Mouse (Mus musculus) G1E (cell line): ENCODE measurements at regions not wholly inside any gene's neighbourhood (a gene's known extent, or its start where the extent isn't known, plus 50 kb on each side); places are given as distances from the start of the nearest gene placed in this dataset.

Experiments
- ATAC-seq: 2 replicates; pipeline ENCODE4 v1.8.0; 2016; ENCODE audit warnings: mild to moderate bottlenecking; ENCODE audit not compliant: insufficient number of reproducible peaks, poor library complexity, low FRiP score, severe bottlenecking; ENCODE audit errors: extremely low read depth
- DNase-seq: peaks from one replicate; pipeline ENCODE4 v3.0.0; 2012; ENCODE audit warnings: low spot score
- H3K27me3 ChIP-seq: 2 replicates; pipeline ENCODE4 v1.6.1; 2012; ENCODE audit warnings: mild to moderate bottlenecking, low read length, inconsistent platforms; ENCODE audit not compliant: insufficient read depth
- H3K36me3 ChIP-seq: replicated peaks from 2 replicates; pipeline ENCODE3; 2012; ENCODE audit warnings: mild to moderate bottlenecking, inconsistent platforms
- H3K4me1 ChIP-seq: 2 replicates; pipeline ENCODE4 v1.6.1; 2012; ENCODE audit warnings: low read depth, low read length, inconsistent platforms, mixed read lengths; ENCODE audit not compliant: insufficient read depth
- H3K4me3 ChIP-seq: 2 replicates; pipeline ENCODE4 v1.5.1; 2012; ENCODE audit warnings: low read depth, mild to moderate bottlenecking, inconsistent platforms, low read length, moderate library complexity, mixed read lengths
- H3K9me3 ChIP-seq: replicated peaks from 2 replicates; pipeline ENCODE4 v1.6.1; 2012; ENCODE audit warnings: inconsistent platforms
- CTCF ChIP-seq: IDR thresholded peaks from 2 replicates; pipeline ENCODE4 v1.5.1; 2012; ENCODE audit warnings: low read depth, low read length, inconsistent platforms, mixed read lengths
- GATA1 ChIP-seq: IDR thresholded peaks from 2 replicates; pipeline ENCODE4 v1.6.1; 2012; ENCODE audit warnings: borderline replicate concordance, low read length, inconsistent platforms, mixed read lengths
- GATA2 ChIP-seq: IDR thresholded peaks from 2 replicates; pipeline ENCODE4 v1.6.1; 2012; ENCODE audit warnings: low read depth, low read length, inconsistent platforms, borderline replicate concordance
- POLR2AphosphoS5 ChIP-seq: IDR thresholded peaks from 2 replicates; pipeline ENCODE4 v1.6.1; 2012; ENCODE audit warnings: low read depth, low read length, inconsistent platforms; ENCODE audit not compliant: insufficient replicate concordance
- TAL1 ChIP-seq: conservative IDR thresholded peaks from 2 replicates; pipeline ENCODE4 v1.6.1; 2012; ENCODE audit warnings: low read depth, low read length, inconsistent platforms, mixed read lengths

DNA sequence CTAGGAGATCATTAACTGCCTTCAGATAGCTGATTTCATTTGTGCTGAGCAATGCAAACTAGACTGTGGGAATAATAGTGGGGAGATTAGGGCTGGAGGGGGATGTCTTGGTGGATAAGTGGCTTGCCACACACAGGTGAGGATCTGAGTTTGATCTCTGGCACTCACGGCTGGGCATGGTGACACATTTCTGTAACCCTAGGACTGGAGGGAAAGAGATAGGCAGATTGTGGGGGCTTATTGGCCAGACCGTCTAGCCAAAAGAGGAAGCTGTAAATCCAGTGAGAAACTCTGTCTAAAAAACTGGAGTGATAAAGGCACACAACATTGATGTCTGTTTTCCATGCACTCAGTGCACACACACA, 420.2 kb downstream of the Prdm2 start:
- H3K4me3 ChIP-seq = no peak overlapping the region
- peaks cover 37% of the 10 kb centered on the region for H3K9me3 ChIP-seq
- H3K4me1 ChIP-seq = no peaks in the 10 kb centered on the region
- DNase-seq (no peak), ATAC-seq (no peak)
- H3K36me3 ChIP-seq = no peaks in the 10 kb centered on the region
- no peaks in the 10 kb centered on the region for H3K27me3 ChIP-seq
- no peak for TF ChIP-seq CTCF
- TF ChIP-seq TAL1 = no peak
- no peak for TF ChIP-seq GATA2
- TF ChIP-seq GATA1 = no peak
- TF ChIP-seq POLR2AphosphoS5 = no peak

DNA sequence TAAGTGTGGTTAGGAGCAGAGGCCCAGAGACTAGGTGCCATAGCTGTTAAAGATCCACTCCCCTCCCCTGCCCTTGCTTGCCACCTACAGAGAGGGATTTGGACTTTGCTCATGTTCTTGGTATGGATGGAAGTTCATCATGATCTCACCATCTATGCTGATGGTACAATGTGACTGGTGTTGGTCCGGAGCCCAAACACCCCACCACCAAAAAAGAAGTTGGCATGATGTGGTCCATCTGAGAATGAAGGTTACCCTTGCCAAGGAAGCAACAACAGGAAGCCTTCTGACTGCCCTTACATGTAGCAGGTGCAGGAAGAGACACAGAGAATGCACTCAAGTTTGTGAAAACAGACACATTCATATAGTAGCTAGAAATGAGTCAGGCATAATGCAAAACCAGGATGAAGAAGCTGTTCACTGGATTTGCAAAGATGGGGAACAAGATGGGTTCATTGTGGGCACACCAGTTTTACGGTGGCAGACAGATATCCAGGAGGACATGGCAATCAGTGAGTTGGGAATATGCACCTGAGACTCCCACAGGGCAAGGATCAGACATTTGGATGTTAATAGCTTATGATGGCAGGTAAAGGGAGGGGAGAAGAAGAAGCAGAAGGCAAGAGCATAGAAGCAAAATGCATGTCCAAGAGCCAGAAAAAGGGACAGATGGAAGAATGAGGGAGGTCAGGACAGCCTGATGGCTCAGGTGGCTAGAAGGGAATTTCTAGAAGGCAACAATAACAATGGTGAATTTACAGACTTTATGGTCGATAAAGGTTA, 420.8 kb downstream of the Prdm2 start:
- TF ChIP-seq GATA1 (no peak), TAL1 (no peak)
- Histone ChIP-seq H3K36me3 (no peaks in the 10 kb centered on the region), H3K27me3 (no peaks in the 10 kb centered on the region), H3K9me3 (peaks cover 34% of the 10 kb centered on the region), H3K4me3 (no peak overlapping the region), H3K4me1 (no peaks in the 10 kb centered on the region)
- DNase-seq (no peak), ATAC-seq (no peak)

GRCm38 (mm10) chr4:142789048-142789447, 423.7 kb downstream of the Prdm2 start:
- Histone ChIP-seq H3K36me3 (no peaks in the 10 kb centered on the region), H3K9me3 (peaks cover 40% of the 10 kb centered on the region), H3K27me3 (no peaks in the 10 kb centered on the region), H3K4me1 (no peaks in the 10 kb centered on the region), H3K4me3 (no peak overlapping the region)
- TF ChIP-seq CTCF (no peak), GATA1 (no peak), TAL1 (no peak), GATA2 (no peak), POLR2AphosphoS5 (no peak)
- ATAC-seq = no peak
- DNase-seq = no peak

DNA sequence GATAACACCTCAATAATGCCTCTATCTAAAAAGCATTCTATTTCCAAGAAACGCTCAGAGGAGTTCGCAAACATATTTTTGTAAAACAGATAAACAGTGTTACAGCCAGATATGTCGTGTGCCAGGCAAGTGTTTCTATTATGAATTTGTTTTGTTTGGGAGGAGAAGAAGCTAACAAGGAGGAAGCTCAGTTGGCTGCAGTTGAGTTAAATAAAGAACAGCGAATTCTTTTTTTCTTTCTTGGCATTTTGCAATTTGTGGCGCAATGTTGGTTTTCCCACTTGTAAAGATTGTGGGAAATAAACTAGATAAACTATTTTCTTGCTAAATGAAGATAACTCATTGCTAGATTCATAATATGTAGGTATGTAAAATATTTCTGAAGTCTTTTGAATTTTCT, 427.4 kb downstream of the Prdm2 start:
- peaks cover 43% of the 10 kb centered on the region for H3K9me3 ChIP-seq
- H3K36me3 ChIP-seq = no peaks in the 10 kb centered on the region
- H3K4me3 ChIP-seq = no peak overlapping the region
- H3K4me1 ChIP-seq = no peaks in the 10 kb centered on the region
- TF ChIP-seq TAL1 (no peak), GATA1 (no peak), POLR2AphosphoS5 (no peak), GATA2 (no peak), CTCF (no peak)
- ATAC-seq = no peak
- H3K27me3 ChIP-seq = no peaks in the 10 kb centered on the region
- DNase-seq = no peak

- no peaks in the 10 kb centered on the region for H3K27me3 ChIP-seq
- no peak for DNase-seq
- H3K9me3 ChIP-seq = peaks cover 68% of the 10 kb centered on the region
- TF ChIP-seq CTCF (no peak), TAL1 (no peak), GATA1 (no peak), GATA2 (no peak)
- H3K4me3 ChIP-seq = no peak overlapping the region
- no peaks in the 10 kb centered on the region for H3K36me3 ChIP-seq
- ATAC-seq = no peak
- no peaks in the 10 kb centered on the region for H3K4me1 ChIP-seq
These were observed 435.9 kb downstream of the Prdm2 start for GRCm38 (mm10) chr4:142776711-142777411.

GRCm38 (mm10) chr4:142775023-142775422, 437.8 kb downstream of the Prdm2 start:
- TF ChIP-seq GATA1 (no peak), GATA2 (no peak), TAL1 (no peak), CTCF (no peak), POLR2AphosphoS5 (no peak)
- Histone ChIP-seq H3K9me3 (peaks cover 77% of the 10 kb centered on the region), H3K4me1 (no peaks in the 10 kb centered on the region), H3K27me3 (no peaks in the 10 kb centered on the region), H3K4me3 (no peak overlapping the region), H3K36me3 (no peaks in the 10 kb centered on the region)
- no peak for DNase-seq
- ATAC-seq = no peak

- Histone ChIP-seq H3K4me1 (no peaks in the 10 kb centered on the region), H3K27me3 (no peaks in the 10 kb centered on the region), H3K36me3 (no peaks in the 10 kb centered on the region), H3K4me3 (no peak overlapping the region), H3K9me3 (peaks cover 83% of the 10 kb centered on the region)
- no peak for TF ChIP-seq GATA1
- no peak for TF ChIP-seq CTCF
- TF ChIP-seq GATA2 = no peak
- TF ChIP-seq TAL1 = no peak
- no peak for TF ChIP-seq POLR2AphosphoS5
- DNase-seq (no peak), ATAC-seq (no peak)
These were observed 439.1 kb downstream of the Prdm2 start for GRCm38 (mm10) chr4:142773651-142774151.
